Mouse (Mus musculus) lung, postnatal 0 days (tissue): ENCODE measurements around the gene Zfp366. TPM values are rescaled to one million over a fixed set of nuclear protein-coding genes. Genes with fewer than 3 reads are reported as not detected.
A peak's percentile ranks its signal among the peaks of the same experiment; 100 is the strongest.

Experiments
- ATAC-seq: fragments of 200-750 bp; cut with Nextera tagmentation; 2 replicates; pipeline ENCODE4 v1.8.0; 2017; ENCODE audit warnings: moderate library complexity
- DNase-seq: peaks from one replicate; pipeline ENCODE4 v3.0.0-alpha.2; 2016; ENCODE audit warnings: low spot score
- H3K27ac ChIP-seq: fragments of 300-500 bp; sonication (generic); 2 replicates; pipeline ENCODE4 v1.5.1; 2014; ENCODE audit warnings: antibody characterized with exemption, mild to moderate bottlenecking, low read length, mixed read lengths
- H3K27me3 ChIP-seq: fragments of 300-500 bp; sonication (generic); replicated peaks from 2 replicates; pipeline ENCODE4 v1.6.1; 2014; ENCODE audit warnings: low read length, mixed read lengths; ENCODE audit not compliant: insufficient read depth
- H3K36me3 ChIP-seq: fragments of 300-500 bp; sonication (generic); 2 replicates; pipeline ENCODE4 v1.6.1; 2014; ENCODE audit warnings: low read length, mixed read lengths; ENCODE audit not compliant: insufficient read depth
- H3K4me1 ChIP-seq: fragments of 300-500 bp; sonication (generic); 2 replicates; pipeline ENCODE4 v1.6.1; 2014; ENCODE audit warnings: antibody characterized with exemption, low read depth, low read length, mixed read lengths; ENCODE audit not compliant: insufficient read depth
- H3K4me2 ChIP-seq: fragments of 300-500 bp; sonication (generic); replicated peaks from 2 replicates; pipeline ENCODE4 v1.6.1; 2014; ENCODE audit warnings: low read depth, mild to moderate bottlenecking, low read length, moderate library complexity, mixed read lengths
- H3K4me3 ChIP-seq: fragments of 300-500 bp; sonication (generic); 2 replicates; pipeline ENCODE4 v1.5.1; 2014; ENCODE audit warnings: low read depth, low read length
- H3K9ac ChIP-seq: fragments of 300-500 bp; sonication (generic); replicated peaks from 2 replicates; pipeline ENCODE4 v1.6.1; 2014; ENCODE audit warnings: low read depth, mild to moderate bottlenecking
- H3K9me3 ChIP-seq: fragments of 300-500 bp; sonication (generic); 2 replicates; pipeline ENCODE4 v1.6.1; 2016; ENCODE audit warnings: low read length, mixed read lengths
- CTCF ChIP-seq: IDR thresholded peaks from 2 replicates; pipeline ENCODE4 v1.5.1; 2016; ENCODE audit warnings: antibody characterized with exemption, mild to moderate bottlenecking
- EP300 ChIP-seq: IDR thresholded peaks from 2 replicates; pipeline ENCODE4 v1.6.1; 2016; ENCODE audit warnings: antibody characterized with exemption, mild to moderate bottlenecking, control low read depth
- WGBS: fragments of 180-500 bp; shearing (Covaris S2); extraction: QIAGEN DNeasy Blood & Tissue Kit; methylation state at CpG from one replicate; pipeline ENCODE4 v1.1.7; 2014; 5-methylcytosine and 5-hydroxymethylcytosine counted together
- polyA plus RNA-seq: library from polyadenylated mRNA; unstranded; fragments of >200 nt; fragmentation: Nextera tagmentation; extraction: Ambion mirVana; gene quantifications from 2 replicates; pipeline ENCODE4 v1.2.1, GENCODE M21; 2015

Zfp366 gene
- polyA plus RNA-seq, 1 experiment from 2014 or later: 1.6 TPM

- H3K4me2 ChIP-seq: no peak overlapping the region
- H3K36me3 ChIP-seq: no peaks in the 10 kb centered on the region
- no peaks in the 10 kb centered on the region for H3K27me3 ChIP-seq
- no peaks in the 10 kb centered on the region for H3K9me3 ChIP-seq
- no peak for TF ChIP-seq EP300
- H3K4me1 ChIP-seq: 0 out of 2 replicates have a peak, but pooled peaks cover 3% of the 10 kb centered on the region
- DNase-seq: peak; percentile 33
- no peak overlapping the region for H3K4me3 ChIP-seq
- WGBS: 56% methylated on average over 6 of the region's 6 CpGs
- H3K27ac ChIP-seq: no peak overlapping the region
- no peak overlapping the region for H3K9ac ChIP-seq
- ATAC-seq: peak; percentile 24; the same call in 1 of the 2 replicates
Observed at GRCm38 (mm10) chr13:99150626-99151025, 34.0 kb upstream of the Zfp366 start.

- ATAC-seq (peak; percentile 71), DNase-seq (peak; percentile 69)
- Histone ChIP-seq H3K27me3 (no peaks in the 10 kb centered on the region), H3K4me2 (no peak overlapping the region), H3K27ac (no peak overlapping the region), H3K9ac (no peak overlapping the region), H3K9me3 (no peaks in the 10 kb centered on the region), H3K4me1 (0 out of 2 replicates have a peak, but pooled peaks cover 3% of the 10 kb centered on the region), H3K36me3 (no peaks in the 10 kb centered on the region), H3K4me3 (no peak overlapping the region)
- WGBS: 36% methylated on average over 8 of the region's 8 CpGs
- peak; percentile 14; the same call in 1 of the 2 replicates for TF ChIP-seq CTCF
- no peak for TF ChIP-seq EP300
Observed at GRCm38 (mm10) chr13:99151121-99151520, 33.5 kb upstream of the Zfp366 start.

GRCm38 (mm10) chr13:99152305-99152930 lies 32.2 kb upstream of the Zfp366 start:
- H3K4me2 ChIP-seq: peak overlapping the region; percentile 35; the same call in 1 of the 2 replicates
- H3K4me3 ChIP-seq: no peak overlapping the region
- 0 out of 2 replicates have a peak, but pooled peaks cover 3% of the 10 kb centered on the region for H3K4me1 ChIP-seq
- WGBS: 10% methylated on average over 18 of the region's 18 CpGs
- no peak overlapping the region for H3K27ac ChIP-seq
- DNase-seq (peak; percentile 34), ATAC-seq (no peak)
- TF ChIP-seq CTCF (peak; percentile 49), EP300 (no peak)
- H3K9me3 ChIP-seq: no peaks in the 10 kb centered on the region
- H3K36me3 ChIP-seq: no peaks in the 10 kb centered on the region
- H3K27me3 ChIP-seq: no peaks in the 10 kb centered on the region
- no peak overlapping the region for H3K9ac ChIP-seq

GRCm38 (mm10) chr13:99157709-99158108 lies 26.9 kb upstream of the Zfp366 start:
- no peak for ATAC-seq
- 67% methylated on average over 2 of the region's 2 CpGs for WGBS

DNA sequence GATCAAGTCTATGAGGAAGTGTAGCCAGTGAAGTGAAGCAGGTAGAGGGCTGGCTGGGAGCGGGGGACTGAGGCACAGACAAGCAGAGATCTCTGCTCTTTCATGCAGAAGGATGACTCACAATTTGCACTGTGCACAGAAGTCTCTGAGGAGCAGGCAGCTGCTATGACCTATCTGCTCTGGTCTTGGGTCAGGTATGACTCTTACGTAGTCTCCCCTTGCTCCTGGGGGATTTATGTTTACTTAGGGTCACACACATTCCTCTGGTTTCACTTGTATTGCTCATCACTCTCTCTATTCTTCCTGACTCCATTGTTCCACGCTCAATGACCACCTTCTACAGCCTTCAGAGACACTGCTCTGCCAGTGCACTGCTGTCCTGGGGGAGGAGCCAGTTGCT lies 25.9 kb upstream of the Zfp366 start:
- Histone ChIP-seq H3K27me3 (no peaks in the 10 kb centered on the region), H3K4me3 (no peak overlapping the region), H3K9ac (no peak overlapping the region), H3K9me3 (no peaks in the 10 kb centered on the region), H3K4me1 (no peaks in the 10 kb centered on the region), H3K4me2 (no peak overlapping the region), H3K36me3 (no peaks in the 10 kb centered on the region), H3K27ac (no peak overlapping the region)
- TF ChIP-seq EP300: no peak
- no peak for TF ChIP-seq CTCF
- ATAC-seq (no peak), DNase-seq (no peak)
- WGBS: 84% methylated on average over 3 of the region's 3 CpGs

More at GRCm38 (mm10) chr13:99157709-99158108, 26.9 kb upstream of the Zfp366 start:
- H3K4me2 ChIP-seq: no peak overlapping the region
- no peaks in the 10 kb centered on the region for H3K36me3 ChIP-seq
- DNase-seq: no peak
- no peak overlapping the region for H3K27ac ChIP-seq
- H3K4me3 ChIP-seq: no peak overlapping the region
- no peak for TF ChIP-seq CTCF
- TF ChIP-seq EP300: no peak
- no peaks in the 10 kb centered on the region for H3K27me3 ChIP-seq
- H3K4me1 ChIP-seq: no peaks in the 10 kb centered on the region
- no peaks in the 10 kb centered on the region for H3K9me3 ChIP-seq
- no peak overlapping the region for H3K9ac ChIP-seq

DNA sequence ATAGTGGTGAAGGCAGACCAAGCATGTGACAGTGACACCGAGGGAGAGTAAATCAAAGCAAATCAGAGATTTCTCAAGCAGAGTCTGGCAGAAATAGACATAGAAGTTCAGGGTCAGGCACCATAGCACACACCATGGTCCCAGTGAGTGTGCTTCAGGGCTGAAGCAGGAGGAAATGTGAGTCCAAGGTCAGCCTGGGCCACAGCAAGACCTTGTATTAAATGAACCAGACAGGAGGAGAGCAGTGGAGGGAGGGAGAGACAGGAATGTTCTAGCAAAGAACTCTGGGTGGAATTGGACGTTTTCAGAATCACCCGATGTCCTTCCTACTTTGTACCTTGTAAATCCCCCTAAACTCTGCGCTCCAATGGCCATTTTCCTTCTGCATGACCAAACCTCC lies 21.6 kb upstream of the Zfp366 start:
- 66% methylated on average over 4 of the region's 4 CpGs for WGBS
- no peak overlapping the region for H3K27ac ChIP-seq
- ATAC-seq: no peak

More for the DNA sequence above, 21.6 kb upstream of the Zfp366 start:
- H3K4me2 ChIP-seq: no peak overlapping the region
- H3K4me1 ChIP-seq: no peaks in the 10 kb centered on the region
- H3K4me3 ChIP-seq: no peak overlapping the region
- H3K36me3 ChIP-seq: no peaks in the 10 kb centered on the region
- no peak for DNase-seq
- H3K27me3 ChIP-seq: no peaks in the 10 kb centered on the region
- TF ChIP-seq EP300 (no peak), CTCF (no peak)
- no peak overlapping the region for H3K9ac ChIP-seq
- H3K9me3 ChIP-seq: no peaks in the 10 kb centered on the region
